Mouse (Mus musculus) embryo, embryonic 11.5 days (tissue): ENCODE results near the gene Avil.

ENCODE experiments used
- DNase-seq: peaks from one replicate; pipeline ENCODE4 v3.0.0-alpha.2; 2012; ENCODE audit warnings: low read depth, low spot score

Gene Avil

DNA sequence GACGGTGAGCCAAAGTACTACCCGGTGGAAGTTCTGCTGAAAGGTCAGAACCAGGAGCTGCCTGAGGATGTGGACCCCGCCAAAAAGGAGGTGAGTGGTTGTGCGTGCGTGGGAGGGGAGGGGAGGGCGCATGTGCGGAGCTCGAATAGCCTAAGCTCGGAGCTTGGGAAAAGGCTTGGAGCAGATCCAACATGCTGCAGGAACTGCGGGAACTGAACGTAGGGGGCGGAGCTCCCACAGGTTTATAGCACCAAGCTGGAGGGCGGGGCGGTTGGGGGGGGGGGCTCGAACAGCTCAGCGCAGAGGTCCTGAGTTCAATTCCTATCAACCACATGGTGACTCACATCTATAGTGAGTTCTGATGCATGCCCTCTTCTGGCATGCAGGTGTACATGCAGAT lies 17.9 kb downstream of the Avil start:
- DNase-seq: no peak

DNA sequence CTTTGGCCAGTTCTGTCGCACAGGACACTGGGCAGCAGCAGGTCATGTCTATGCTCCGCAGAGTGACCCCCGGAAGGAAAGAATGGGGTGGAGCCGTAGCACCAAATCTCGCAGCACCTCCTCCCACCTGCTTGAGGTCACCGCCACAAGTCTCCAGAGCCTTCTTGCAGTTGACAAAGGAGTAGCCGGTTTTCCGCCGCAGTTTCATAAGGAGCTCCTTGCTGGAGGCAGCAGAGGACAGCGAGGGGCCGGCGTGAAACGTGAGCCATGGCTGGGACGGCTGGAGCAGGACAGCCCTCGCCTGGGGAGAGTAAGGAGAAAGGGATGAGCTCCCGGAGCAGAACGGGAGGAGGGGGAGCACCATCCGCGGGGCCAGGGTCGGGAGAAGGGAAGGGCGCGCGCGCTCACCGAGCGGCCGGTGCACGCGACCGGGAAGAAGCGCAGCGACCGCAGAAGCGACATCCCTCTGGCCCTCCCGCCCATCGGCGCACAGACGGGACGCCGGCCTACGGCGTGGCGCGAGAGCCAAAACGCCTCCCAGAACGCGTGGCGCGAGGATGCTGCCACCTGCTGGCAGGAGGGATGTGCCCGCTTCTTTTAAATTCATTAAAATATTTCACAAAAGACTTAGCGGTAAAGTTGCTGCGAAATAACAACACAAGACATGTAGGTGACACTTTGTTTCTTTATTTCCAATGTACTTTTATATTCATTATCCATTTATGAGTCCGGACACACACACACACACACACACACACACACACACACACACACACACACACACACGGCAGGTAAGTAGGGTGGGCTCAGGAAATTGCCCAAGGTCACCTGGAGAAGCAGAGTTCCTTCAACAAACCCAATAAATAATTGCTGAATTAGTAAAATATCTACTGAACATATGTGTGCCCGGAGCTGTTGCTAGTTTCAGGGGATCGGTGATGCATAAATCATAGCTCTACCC lies 30.1 kb downstream of the Avil start, which contains the start of gene Tsfm:
Gene Tsfm (minus strand): TSS at position 505 of the 961 bp plus-strand sequence.
- DNase-seq: peak; percentile 91

DNA sequence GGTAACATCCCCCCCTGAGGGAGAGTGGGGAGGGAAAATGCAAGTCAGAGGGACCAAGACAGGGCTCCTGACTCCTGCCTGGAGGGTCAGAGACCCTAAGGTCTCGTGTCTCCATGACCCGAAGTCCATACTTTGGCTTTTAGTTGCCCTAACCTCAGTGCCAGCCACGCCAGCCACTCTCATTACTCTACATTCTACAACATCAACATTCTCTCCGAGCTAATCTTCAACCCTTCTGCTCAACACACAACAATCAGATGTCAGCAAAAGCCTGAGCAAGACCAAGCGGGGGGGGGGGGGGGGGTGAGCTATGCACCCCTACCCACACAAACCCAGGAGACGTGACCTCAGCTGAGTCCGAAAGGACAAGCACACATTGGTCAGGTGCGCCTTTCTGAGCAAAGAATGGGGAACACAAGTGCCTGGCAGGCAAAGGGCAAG lies 32.8 kb downstream of the Avil start:
- no peak for DNase-seq

- DNase-seq: no peak
Observed at GRCm38 (mm10) chr10:127036273-127036672, 35.8 kb downstream of the Avil start.

- DNase-seq: no peak
Observed at GRCm38 (mm10) chr10:127037641-127038040, 37.1 kb downstream of the Avil start.

GRCm38 (mm10) chr10:127040569-127041214 lies 40.2 kb downstream of the Avil start:
- no peak for DNase-seq

DNA sequence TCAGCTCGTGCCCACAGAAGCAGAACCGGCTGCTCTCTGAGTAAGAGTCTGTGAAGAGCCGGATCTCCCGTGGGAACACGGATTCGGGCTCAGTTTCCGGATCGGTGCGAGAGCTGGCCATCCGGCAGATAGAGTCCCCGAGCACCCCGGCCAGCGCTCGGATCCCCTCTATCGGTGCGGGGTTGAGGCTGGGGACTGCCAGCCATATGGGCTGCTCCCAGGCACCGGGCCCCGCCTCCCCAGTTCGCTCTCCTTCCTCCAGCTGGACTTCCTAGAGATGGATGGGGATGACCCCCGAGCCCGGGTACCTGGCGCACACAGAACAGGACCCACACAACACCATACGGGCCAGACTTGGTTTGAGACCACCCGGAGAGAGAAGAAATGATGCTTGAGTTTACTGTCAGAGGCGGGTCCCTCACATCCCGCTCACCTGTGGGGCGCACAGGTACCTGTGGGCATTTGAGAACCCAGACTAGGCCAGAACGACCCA lies 40.8 kb downstream of the Avil start, which contains the start of the genes Mettl1 and Eef1akmt3:
Gene Mettl1 (plus strand): TSS at position 141 of the 493 bp plus-strand sequence.
Gene Eef1akmt3 (minus strand): TSS at position 240 of the 493 bp plus-strand sequence.
- DNase-seq: no peak

- DNase-seq: peak; percentile 87
Observed at GRCm38 (mm10) chr10:127041774-127042338, 41.3 kb downstream of the Avil start.

DNA sequence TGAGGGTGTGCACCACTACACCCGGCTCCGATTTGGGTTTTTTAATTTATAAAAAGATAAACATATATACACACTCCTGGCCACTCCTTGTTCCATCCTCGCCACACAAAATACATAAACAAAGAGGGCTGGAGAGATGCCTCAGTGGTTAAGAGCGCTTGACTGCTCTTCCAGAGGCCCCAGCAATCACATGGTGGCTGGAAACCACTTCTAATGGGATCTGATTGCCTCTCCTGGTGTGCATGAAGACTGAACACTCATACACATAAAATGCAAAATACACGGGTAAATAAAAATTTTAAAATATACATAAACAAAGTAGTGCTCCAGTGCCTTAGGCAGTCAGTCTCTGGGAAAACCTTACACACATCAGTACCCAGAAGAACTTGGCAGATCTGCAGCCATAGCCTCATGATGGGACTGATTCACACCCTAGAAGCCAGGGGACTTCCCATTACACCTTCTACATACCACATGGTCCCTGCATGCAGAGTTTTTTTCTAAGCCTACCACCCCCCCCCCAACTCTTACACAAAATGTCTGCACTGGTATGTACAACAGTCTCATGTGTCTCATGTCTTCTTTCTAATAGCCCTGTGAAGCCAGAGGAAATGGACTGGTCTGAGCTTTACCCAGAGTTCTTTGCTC lies 42.1 kb downstream of the Avil start:
- DNase-seq: no peak

DNA sequence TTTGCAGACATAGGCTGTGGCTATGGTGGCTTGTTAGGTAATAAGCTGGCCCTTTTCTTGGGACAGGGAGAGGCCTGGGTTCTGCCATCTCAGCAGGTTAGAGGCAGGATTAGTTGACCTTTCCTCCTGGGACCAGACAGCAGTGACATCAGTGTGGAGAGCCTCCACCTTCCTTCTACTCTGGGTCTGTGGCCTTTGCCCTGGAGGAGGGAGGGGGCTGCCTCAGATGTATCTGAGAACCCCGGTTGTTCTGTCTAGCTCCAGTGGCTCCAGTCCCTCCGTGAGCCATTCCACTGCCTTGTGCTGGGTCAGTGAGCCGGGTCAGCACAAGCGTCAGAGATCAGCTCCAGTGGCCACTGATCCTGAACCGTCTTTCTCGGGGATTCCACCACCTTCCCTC lies 42.7 kb downstream of the Avil start:
- no peak for DNase-seq

GRCm38 (mm10) chr10:127047954-127048353 lies 47.4 kb downstream of the Avil start, which contains the start of gene Cyp27b1:
Gene Cyp27b1 (plus strand): TSS chr10:127048250.
- DNase-seq: no peak

GRCm38 (mm10) chr10:127048608-127049394 lies 48.3 kb downstream of the Avil start:
- DNase-seq: no peak

DNA sequence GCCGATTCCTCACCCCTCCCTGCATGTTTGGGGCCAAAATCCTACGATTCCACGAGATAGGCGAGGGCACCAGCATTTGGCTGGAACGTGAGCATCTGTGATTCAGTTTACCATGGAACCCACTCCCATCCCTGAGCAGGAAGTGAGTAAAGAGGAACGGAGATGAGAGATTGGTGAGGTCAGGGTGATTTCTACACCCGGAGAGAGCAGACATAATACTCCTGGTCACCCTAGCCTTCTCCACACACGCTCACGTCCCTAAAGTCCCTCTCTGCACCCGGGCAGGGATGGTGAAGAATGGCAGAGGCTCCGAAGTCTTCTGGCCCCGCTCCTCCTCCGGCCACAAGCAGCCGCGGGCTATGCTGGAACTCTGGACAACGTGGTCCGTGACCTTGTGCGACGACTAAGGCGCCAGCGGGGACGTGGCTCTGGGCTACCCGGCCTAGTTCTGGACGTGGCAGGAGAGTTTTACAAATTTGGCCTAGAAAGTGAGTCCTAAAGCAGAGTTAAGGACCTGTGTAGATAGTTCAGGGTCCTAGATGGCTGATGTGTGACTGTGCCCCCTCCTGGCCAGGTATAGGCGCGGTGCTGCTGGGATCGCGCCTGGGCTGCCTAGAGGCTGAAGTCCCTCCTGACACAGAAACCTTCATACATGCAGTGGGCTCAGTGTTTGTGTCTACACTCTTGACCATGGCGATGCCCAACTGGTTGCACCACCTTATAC lies 49.0 kb downstream of the Avil start:
- no peak for DNase-seq

DNA sequence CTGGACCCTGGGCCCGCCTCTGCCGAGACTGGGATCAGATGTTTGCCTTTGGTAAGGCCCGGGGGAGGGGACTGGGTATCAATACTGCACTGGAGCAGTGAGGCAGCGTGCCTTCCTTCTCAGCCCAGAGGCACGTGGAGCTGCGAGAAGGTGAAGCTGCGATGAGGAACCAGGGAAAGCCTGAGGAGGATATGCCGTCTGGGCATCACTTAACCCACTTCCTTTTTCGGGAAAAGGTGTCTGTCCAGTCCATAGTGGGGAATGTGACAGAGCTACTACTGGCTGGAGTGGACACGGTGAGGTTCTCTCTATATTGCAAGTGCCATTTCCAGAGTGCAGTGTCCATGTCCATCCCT lies 49.6 kb downstream of the Avil start:
- DNase-seq: no peak

GRCm38 (mm10) chr10:127054646-127055045 lies 54.1 kb downstream of the Avil start:
- DNase-seq: no peak

GRCm38 (mm10) chr10:127055406-127055805 lies 54.9 kb downstream of the Avil start:
- no peak for DNase-seq

DNA sequence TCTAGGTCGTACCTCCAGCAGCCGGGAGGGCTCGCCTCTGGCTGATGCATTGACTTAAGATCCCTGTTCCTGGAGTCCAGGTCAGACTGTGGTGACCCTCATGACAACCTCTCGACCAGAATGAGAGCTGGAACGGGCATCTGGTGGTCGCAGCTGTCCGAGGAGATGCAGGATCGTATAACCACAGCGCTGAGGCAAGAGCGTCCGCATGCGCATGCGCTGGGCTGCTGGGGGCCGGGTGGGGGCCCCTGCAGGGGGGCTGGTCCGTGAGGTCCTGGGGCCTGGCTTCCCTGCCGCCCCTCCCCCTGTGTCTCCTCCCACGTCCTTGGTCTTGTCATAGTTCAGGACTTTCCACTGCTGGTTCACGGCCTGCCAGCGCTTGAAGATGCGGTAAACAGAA lies 56.0 kb downstream of the Avil start:
- no peak for DNase-seq

DNA sequence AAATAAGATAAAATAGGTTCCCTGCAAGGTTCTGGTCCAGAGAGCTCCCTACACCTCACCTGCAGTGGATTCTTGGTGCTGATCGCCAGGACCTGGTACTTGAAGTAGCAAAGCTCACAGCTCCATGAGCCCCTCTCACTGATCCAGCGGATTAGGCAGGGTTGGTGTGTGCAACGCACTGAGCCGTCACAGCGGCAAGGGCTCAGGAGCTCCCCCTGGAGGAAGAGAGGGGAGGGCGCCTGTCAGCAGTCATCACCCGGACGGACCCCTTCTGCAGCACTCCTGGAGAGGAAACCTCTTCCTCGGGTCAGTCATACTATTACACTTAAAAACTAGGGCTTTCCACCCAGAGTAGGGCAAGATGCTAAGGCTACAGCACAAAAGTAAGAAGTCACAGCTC lies 57.7 kb downstream of the Avil start:
- peak; percentile 68 for DNase-seq

DNA sequence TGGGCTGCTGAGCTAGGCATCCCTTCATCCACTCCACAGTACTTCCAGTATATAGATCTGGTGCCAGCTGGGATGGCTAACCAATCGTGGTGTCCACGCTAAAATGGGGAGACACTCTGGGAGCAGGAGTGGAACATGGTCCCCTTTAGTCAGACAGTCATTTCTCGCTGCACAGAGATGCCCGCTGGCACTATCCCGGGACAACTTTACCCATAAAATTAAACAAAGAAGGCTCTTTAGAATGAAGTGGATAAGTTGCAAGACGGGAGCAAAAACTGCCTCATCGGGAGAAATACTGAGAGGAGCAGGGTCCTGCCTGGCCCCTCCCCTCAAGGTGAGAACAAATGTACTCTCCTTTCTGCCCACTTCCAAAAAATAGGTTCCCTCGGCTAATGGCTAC lies 58.2 kb downstream of the Avil start:
- no peak for DNase-seq
